Mouse (Mus musculus) thymus, postnatal 36 days (tissue): ENCODE results near the gene Il25.
"Not testable (repeated sequence)": the region's sequence is repeated elsewhere in the genome, so short reads cannot be mapped to it uniquely, and the experiment has no call there.

Experiments used
- DNase-seq, 2 experiments: peaks; one replicate each; pipeline ENCODE4 v3.0.0; 2022; ENCODE audit warnings: mixed read lengths in 2 of 2

Il25 gene

DNA sequence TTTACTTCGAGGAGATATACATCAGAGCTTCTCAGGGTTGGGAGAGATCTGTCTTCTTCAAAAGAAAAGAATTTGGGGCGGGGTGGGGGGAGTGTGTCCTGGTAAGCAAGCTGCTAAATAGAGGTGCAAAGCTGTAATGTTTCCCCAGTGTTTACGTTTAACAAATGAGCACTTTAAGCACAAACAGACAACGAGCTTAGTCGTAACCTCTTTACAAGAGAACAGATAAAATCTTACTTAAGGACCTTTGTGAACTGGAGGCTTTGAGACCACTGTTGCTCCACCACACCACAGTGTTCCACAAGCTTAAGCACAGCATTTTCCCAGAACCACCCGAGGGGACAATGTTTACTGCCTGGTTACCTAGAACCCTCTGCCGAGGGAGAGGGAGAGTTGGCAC is 5.2 kb upstream of the Il25 start:
- no peak for DNase-seq

DNA sequence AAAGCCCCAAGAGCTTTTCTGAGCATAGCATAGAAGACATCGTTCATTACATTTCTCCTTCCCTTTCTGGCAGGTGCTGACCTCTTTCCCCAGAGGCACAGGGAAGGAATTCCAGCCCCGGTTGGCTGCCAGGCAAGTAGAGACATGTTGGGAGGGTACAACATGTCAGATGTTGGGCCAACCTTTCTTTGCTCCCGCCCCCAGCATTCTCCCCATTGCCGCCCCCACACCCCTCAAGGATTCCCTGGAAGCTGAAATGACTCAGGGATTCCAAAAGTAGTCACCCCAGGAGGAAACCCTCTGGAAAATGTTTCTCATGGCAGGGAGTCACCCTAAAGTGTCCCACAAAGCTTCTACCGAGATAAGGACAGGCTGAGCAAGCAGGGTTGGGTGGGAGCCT is 2.7 kb upstream of the Il25 start:
- no peak for DNase-seq

DNA sequence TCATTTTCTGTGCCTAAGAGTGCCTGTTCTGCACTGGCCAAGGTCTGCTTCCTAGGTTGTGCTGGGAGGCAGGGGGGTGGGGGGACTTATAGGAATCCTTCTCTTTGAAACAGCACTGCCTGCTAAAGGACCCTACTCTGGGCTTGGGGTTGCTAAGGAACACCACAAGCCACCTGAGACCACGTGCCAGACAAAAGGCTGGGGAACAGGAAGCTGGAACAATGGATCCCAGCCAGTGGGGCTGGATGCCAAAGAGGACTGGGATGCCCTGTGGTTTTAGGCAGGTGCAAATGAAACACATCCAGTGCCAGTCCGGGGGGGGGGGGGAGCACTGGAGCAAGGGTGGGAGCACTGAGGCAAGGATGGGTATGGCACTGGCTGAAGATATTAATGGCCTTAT is 2.1 kb upstream of the Il25 start:
- DNase-seq = no peak

DNA sequence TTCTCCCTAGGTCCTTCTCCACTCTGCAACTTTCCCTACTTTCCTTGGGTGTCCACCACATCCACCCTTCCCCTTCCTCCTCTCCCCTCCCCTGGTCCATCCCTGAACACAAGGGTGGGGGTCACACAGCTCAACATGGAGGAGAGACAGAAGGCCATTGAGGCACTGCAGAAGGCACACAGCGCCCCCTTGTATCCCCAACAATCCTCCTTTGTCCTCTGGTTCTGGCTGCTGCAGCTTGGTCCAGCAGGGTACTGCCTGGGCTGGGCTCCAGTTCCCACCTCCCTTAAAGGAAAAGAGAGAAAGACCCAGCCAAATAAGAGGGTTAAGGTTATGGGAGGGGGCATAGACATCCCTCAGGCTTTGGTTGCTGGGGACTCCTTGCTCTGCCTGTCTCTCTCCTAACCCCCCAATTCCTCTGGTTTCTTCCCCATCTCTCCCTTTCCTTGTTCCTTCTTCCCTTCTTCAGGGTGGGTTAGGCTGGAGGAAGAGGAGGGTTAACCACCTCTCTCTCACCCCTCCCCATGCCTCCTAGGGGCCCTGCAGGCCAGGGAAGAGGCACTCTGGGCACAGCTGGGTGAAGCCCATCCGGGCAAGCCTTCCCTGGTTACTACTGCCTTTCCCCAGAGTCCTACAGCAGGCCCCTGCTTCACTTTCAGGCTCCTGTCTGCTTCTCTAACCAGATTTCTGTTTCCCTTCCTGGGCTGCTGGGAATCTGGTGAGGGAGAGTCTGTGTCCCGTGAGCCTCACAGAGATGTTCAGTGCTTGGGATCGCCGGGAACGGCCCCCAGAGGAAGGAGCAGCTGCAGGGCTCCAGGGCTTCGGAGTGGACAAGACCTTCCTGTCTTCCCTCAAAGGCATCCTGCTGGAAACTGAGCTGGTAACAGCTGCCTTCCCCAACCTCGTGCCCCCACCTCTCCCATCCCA is 3.7 kb downstream of the Il25 start, which contains the start of gene Cmtm5:
TSS of gene Cmtm5 (plus strand) at position 358 of the 927 bp plus-strand sequence.
- DNase-seq = no peak

DNA sequence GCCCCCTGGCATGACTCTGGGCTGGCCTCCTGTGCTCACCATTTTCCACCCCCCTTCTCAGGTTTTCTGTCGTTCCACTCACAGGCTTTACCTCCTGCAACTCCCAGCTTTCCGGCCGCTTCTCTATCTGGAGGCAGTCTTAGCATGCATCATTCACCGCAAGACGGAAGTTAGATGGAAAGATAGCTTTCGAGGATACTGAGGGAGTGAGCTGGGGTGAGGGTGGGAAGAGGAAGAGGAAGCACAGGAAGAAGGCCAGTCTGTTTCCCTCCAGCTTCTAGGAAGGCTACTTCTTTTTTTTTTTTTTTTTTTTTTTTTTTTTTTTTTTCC is 4.3 kb downstream of the Il25 start:
- no peak for DNase-seq

DNA sequence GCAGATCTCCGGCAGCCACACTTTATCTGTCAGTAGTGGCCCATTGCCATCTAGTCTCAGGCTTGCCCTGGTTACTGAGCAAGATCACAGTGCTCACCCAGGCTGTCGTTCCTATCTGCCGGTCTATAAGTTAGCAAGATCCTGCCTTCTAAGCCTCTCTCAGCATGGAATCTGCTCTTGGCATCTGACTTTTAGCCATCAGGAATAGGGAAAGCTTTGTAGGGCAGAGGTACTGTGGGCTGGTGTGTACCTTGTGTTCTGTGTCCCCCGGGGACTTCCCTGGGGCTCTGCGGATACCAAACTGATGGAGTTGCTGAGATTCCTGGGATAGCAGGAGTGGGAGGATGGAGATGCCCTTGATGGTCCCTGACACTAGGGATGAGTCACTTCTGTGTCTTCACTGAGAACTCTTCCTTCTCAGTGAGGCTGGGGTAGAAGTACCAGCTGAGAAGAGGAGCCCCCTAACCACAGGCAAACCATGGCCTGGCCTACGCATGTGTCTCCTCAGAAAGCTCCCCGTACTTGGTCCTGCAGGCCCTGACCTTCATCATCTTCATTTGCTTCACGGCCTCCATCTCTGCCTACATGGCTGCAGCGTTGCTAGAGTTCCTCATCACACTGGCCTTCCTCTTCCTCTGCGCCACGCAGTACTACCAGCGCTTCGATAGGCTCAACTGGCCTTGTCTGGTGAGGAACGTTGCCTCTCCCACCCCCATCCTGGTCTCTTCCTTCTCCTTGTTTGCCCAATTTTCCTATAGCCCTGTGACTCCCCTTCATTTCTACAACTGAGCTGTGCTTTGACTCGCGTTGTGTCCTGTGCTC is 5.1 kb downstream of the Il25 start:
- no peak for DNase-seq

DNA sequence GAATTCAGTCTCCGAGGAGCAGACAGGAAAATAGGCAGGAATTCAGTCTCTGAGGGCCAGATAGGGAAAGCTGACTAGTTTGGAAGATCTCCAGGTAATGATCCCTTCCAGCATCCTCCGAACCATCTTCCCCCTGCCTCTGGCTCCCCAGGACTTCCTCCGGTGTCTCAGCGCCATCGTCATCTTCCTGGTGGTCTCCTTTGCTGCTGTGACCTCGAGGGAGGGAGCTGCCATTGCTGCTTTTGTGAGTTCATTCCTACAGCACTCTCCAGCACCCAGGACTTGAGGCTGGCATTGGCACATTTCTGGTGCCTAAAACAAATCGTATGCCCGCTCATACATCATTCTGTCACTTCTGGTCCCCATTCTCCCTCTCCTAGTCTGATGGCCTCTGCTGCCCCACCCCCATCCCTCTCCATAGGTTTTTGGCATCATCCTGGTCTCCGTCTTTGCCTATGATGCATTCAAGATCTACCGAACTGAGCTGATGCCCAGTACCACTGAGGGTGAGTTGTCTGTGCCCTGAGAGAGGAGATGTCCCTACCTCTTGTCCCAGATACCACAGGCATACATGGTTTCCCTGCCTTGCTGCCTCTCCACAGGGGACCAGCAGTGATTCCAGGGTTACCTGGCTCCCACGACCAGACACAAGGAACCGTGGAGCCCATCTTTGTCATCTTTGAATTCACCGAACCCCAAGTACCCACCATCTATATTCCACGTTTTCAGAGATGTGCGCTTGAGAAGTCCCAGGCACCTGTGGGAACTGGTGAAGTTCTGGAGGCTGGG is 6.1 kb downstream of the Il25 start:
- no peak for DNase-seq

DNA sequence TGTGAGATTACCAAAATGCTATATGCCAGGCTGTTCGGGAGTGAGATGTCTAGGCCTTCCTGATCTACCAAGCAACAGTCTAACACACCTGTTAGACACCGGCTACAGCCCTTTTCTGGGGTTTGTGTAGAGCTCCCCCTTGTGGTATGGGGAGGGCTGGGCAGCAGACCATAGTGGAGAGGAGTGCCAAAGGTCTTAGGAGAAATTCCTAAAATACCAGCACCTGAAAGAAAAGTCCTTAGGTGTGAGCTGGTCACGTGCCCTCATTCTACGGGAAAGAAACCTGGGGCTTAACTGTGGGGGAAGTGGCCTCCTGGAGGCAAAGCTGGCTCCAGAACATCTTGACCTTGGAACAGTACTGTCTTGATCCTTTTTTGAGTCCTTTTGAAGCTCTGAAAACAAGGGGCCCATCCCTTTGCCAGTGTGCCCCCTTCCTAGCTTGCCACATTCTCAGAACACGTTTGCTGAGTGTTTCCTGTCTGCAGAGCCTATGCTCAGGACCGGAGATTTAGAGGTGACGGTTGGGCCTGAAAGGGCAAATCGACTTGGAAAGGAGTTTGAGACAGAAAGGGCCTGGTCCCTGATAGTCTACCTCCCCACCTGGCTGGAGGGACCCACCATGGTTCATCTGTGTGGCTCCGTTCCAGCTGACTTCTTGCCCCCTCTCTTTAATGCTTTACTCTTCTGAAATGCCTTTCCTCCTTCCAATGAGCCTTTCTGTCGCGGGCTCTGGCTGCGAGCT is 7.1 kb downstream of the Il25 start:
- peak; percentile 59 to 63 for DNase-seq

DNA sequence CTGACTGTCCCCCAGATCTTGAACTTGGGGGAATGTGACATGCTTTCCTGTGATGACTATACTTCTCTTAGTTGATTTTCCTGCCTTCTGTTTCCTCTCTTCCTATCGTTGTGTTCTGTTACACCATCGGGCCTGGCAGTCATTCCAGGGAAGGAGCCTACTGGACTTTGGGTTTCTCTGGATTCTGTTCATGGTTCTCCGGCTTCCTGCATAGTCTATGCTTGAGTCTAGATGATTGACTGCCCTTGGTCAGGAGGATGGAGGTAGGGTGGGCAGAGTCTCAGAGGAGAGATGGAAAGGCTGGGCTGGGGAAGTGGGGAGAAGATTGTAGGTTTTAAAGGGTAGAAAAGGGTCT is 7.7 kb downstream of the Il25 start:
- DNase-seq = no peak

DNA sequence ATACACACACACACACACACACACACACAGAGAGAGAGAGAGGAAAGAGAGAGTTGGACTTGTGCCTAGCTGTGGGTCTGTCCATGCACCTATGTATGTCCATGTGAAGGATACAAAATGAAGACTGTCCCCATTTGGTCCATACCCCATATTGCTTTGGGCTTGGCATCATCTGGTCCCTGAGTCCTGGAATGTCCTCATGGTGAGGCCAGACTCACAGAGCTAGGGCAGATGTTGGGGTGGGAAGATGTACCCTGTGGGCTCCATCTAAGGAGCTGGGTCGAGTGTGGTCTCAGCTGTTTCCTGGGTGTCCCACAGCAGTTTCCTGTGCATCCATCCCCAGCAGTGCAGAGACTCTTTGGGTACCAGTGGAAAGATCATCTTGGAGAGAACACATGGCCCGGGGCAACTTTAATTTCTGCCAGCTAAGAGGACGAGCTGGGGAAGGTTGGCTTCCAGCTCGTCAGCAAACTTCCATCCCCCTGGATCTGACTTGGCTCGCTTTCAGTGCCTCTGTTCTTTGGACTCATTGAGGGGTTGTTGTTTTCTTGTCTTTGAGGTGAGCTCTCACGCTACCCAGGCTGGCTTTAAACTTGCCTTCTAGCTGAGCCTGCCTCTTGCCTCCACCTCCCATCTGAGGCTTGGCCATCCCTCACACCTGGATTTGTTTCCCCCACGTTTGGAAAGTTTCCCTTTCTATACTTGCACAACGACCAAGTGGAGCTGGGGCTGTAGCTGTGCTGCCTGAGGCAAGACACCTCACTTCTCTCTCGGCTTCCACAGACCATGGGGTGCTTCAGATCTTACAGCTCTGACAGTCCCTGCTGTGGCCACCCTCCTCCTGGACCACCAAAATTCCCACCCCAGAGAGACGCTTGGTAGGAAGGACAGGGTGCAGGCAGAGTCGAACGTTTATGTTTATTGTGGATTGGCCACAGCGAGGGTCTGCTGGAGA is 8.8 kb downstream of the Il25 start:
- DNase-seq = no peak

DNA sequence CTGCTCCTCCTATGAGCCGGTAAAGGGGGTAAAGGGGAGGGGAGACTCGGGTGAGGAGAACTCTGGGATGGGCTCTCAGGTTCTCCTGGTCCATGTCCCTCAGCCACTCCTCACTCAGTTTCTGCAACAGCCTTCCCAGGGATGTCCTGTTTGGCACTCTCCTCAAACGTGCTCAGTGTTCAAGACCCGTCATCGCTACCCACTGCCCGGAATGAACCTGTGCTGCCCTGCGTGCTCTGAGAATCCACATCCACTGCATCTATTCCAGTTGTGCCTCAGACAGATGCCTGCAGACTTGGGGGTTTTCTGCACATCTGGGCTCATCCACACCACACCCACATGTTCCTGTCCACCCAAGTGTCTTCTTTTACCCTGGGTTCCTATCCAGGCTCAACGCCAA is 10.0 kb downstream of the Il25 start:
- DNase-seq = no peak

DNA sequence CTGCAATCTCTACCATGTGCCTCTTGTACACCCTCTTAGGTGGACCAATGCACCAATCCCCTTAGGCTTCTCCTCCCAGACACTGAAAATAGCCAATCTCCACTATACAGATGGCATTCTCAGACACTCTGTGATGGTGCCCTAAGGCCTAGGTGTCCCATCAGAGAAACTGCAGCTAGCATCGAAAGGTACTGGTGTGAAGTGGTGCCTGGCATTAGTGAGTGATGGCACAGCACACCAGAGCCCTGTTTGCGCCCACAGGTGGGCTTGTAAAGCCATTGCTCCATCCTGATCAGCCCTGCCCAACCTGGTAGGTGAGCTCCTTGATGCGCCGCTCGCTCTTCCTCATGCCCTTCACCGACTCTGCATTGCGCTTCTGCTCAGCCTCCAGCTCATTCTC is 11.5 kb downstream of the Il25 start:
- DNase-seq = no peak

DNA sequence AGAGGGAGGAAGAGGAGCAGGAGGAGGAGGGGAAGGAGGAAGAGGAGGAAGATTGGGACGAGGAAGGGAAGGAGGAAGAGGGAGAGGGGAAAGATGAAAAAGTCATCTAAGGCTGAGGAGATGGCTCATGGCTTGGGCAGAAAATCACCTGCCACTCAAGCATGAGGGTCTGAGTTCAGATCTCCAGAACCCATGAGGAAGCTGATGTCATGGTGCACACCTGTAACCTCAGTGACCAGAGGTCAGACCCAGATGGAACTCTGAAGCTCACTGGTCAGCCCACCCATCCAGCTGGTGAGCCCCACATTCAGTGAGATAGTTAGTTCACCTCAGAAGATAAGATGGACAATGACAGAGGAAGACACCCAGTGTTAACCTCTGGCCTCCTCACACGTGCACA is 12.4 kb downstream of the Il25 start:
- no peak for DNase-seq

DNA sequence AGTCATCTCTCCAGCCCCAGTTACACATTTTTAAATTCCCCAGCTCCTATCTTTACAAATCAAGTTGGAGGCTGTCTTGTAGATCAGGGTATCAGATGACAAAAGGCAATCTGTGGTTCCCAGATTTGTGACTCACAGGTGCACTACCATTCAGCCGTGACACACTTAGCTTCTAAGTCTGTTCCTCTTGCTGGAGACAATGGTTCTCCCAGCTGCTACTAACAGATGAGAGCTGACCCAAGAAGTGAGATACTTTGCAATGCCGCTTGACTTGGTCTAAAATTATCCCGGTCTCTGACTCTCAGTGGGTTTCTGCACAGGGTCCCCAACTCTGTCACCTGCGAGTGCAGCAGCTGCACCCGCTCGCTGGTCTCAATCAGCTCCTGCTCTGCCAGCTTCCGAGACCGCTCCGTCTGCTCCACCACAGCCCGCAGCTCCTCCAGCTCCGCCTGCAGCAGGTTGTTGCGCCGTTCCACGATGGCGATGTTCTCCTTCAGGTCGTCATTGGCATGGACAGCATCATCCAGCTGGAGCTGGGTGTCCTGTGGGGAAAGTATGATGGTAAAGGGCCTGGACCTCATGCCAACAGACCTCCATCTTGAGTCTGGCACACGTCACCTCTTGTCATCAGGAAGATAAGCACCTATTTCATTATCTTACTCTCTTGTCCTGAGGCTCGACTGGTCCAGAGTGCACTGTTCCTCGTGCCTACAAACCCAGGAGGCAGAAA is 13.6 kb downstream of the Il25 start:
- DNase-seq = no peak

DNA sequence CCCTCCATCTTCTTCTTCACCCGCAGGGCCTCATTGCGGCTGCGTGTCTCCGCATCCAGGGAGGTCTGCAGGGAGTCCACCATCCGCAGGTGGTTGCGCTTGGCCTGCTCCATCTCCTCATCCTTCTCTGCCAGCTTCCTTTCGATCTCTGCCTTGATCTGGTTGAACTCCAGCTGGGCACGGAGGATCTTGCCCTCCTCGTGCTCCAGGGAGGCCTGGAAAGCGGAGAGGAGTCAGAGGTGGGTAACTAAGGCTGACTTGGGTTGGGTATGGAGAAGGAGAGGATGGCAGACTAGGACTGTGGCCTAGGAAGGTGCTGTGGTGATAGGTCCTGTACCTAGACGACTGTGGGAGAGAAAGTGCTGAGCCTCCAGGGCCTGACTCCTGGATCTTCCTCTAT is 14.5 kb downstream of the Il25 start:
- not testable (repeated sequence) for DNase-seq

DNA sequence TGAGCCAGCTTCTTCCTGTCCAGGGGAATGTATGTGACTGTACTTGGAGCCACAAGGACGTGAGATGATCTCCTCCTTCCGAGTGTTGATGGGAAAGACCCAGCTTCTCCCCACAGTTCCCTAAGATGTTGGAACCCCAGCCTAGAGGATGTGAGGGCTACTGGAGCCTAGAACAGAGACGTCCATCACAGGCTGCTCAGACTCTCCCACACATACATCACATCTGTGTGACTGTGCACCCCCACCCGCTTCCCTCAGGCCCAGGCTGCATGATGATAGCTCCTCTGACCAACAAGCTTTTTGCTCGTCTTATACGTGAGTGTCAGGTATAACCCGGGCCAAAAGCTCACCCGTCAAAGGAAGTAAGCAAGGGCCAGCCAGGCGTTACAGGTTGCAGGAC is 16.3 kb downstream of the Il25 start:
- DNase-seq = no peak

DNA sequence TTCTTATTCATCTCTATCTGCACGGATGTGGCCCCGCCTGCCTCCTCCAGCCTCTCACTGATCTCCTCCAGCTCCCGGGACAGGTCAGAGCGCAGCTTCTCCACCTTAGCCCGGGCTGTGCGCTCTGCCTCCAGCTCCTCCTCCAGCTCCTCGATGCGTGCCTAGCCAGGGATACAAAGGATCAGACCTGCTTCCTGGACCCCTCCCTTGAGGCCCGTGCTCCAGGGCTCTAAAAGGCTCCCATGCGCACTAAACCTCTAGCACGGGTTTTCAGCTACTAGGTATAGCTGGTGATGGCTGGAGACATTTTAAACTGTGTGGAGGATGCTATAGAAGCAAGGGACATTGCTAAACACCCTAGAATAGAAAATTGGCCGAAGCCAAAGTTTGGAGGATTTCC is 18.0 kb downstream of the Il25 start:
- DNase-seq = no peak

DNA sequence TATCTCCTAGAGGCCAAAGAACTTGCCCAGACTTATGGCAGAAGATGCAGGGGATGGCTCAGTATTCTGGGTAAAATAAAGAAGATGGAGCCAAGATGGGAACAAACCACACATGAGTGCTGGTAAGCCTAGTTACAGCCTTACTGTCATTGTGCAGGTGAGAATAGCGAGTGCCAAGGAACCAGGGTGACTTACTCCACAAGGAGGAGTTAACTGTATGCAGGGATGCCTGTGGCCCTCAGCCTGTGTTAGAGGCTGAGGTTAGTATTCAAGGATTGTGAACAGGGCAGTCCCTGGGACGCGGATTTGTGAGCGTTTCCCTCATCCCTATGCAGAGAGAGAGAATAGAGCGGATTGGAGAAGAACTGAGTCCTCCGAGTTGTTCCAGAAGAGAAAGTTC is 19.1 kb downstream of the Il25 start:
- DNase-seq = no peak

DNA sequence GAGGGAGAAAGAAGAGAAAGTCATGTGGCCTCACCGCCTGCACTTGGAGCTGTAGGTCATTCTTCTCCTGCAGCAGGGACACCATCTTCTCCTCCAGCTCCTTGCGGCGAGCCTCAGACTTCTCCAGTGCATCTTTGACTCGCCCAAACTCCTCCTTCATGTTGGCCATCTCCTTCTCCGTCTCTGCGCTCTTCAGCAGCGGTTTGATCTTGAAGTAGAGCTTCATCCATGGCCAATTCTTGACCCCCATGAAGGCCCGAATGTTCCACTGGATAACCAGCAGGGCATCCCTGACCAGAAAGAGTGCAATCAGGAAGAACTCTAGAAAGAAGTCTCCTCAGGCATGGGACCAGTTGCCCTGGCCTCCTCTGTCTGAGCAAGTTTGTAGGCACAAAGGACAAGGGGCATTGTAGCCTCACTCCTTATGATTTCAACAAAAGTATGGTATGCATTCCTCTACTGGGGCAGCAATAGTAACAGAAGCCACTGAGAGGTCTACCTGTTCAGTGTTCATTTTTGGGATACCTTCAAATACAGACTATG is 21.2 kb downstream of the Il25 start:
- no peak for DNase-seq

DNA sequence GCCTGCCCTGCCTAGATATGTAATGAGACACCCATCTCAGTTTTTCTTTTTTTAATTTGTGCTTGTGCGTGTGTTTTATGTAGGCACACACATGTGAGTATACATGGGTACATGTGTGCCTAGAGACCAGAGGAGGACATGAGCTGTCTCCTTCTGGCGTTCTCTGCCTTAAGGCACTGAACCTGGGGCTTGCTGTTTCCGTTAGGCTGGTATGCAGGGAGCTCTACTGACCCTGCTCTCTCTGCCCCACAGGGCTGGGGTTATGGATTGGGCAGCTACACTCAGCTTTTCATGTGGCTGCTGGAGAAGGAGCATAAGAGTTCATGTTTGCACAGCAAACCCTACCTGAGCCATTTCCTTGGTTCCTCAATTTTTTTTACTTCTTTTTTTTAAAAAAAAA is 22.0 kb downstream of the Il25 start:
- DNase-seq = no peak

DNA sequence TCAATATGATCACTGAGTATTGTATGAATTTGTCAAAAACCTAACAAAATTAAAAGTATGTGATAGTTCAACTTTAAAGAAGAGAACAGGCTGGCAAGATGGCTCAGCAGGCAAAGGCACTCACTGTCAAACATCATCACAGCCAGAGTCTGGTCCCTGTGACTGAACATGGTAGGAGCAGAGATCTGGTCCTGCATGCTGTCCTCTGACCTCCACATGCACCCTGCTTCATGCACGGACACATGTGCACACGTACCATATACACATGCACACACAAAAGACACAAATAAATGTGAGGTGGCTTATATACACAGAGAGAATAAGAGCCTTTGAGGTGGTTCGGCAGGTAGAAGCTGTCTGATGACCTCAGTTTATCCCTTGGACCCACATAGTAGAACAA is 23.0 kb downstream of the Il25 start:
- DNase-seq = no peak
